ENCODE assay signal across 10 mouse cellular contexts in the genomic region with DNA sequence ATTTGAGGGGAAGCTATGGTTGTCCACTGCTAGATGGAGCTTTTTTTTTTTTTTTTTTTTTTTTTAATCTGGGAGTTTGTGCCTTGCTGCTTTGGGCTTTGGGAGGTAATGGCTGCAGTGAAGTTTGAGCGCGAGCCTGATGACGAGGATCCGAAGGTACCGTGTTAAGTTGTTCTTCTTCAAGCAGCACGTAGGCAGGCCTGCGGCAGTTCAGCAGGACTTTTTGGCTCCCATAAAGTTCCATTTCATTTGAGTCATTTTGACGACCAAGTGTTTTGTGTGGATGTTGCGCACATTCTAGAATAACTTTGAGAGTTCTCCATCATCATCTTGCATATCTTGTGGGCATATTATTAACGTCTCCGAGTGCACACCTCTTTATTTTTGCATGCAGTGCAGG.
"Had no signal": no experiment of that assay in that cellular context is flagged by ENCODE, and none has a peak within 500 bp of the region (broad histone marks: within the 10 kb centered on the region; RNA-seq: fewer than 3 reads in every experiment).

No protein-coding gene starts in this region.

- DNase-seq: retina, postnatal 1 day; right cerebral cortex, postnatal 14 days; right cerebral cortex, postnatal 4 days; spleen, adult 18-20 months; thymus, adult 18-20 months; thymus, adult 2 months; thymus, postnatal 14 days; thymus, postnatal 25 days; thymus, postnatal 36 days; thymus, postnatal 4 days had no signal
